Mouse (Mus musculus): ENCODE data around the gene Socs3.

Gene Socs3

GRCm38 (mm10) chr11:117952174-117952933 is 17.5 kb downstream of the Socs3 start:
- no peak for DNase-seq

- DNase-seq: no peak
Measured at GRCm38 (mm10) chr11:117951391-117951790, 18.5 kb downstream of the Socs3 start.

DNA sequence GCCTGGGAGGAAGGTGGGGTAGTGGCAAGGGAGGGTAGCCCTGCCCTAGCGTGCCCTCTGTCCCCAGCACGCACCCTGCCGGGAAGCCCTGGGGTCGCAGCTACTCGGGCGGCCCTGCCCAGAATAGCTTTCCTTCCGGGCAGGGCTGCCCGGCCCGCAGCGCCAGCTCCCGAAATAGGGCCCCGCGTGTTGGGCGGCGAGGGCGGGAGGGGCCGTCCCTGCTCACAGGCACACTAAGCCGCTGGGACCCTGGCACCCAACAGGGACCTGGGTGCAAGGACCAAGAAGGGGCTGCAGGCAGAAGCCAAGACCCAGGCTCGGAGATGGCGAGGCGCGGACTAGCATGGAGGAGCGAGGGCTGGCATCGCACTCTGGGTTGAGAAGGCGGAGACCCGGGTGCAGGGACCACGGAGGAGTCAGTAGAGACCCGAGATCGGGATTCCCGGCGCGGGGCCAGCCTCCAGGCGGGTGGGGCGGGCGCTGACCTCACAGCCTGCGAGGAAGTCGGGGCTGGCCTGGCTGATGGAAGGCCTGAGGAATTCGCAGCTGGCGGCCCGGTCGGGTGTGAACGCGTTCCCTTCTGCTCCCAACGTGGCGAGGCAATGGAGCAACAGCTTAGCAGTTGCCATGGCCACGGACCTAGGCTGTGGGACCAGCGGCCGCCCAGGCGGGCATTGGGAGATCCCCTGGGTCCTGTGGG is 20.3 kb downstream of the Socs3 start:
- no peak for DNase-seq

- DNase-seq: no peak
Measured at GRCm38 (mm10) chr11:117946996-117947419, 22.8 kb downstream of the Socs3 start.

- DNase-seq: no peak
Measured at GRCm38 (mm10) chr11:117946195-117946979, 23.5 kb downstream of the Socs3 start.

DNA sequence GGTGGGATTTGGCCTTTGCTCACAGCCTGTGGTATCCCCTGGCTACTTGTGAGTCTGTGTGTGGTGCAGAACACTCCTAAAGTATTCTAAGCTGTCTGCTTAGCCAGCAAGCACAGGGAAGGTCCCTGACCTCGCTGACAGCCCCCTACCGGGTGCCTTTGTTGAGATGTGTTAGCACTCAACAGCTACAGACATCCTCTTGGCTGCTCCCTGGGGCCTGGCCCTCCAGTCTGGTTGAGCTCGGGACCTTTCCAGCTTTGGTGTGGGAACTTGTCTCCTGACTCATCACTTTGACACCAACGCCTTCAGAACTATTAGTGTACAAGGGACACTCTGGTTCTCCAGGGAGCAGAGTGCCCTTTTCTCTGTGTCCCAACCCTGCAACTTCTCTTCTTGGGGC is 28.0 kb downstream of the Socs3 start:
- DNase-seq: no peak

DNA sequence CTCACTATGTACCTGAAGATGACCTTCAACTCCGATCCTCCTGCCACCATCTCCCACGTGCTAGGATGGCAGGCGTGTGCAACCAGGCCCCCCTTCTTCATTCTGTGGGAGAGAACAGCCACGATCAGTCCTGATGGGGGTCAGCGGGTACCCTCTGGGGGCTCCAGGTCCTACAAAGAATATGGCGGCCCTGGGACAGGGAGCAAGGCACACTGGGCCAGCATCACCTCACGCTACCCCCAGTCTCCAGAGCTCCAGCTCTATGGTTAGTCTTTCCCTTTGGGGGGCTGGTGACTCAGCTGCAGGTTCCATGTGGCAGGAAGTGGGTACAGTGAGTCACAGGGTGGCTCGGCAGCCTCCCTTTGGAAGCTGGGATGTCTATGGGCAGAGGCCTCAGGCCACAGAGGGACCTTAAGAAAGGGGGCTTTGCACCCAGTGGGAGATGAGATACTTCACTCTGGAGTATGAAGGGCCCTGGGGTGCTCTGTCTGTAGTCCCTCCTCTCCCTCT is 28.5 kb downstream of the Socs3 start:
- DNase-seq: no peak

DNA sequence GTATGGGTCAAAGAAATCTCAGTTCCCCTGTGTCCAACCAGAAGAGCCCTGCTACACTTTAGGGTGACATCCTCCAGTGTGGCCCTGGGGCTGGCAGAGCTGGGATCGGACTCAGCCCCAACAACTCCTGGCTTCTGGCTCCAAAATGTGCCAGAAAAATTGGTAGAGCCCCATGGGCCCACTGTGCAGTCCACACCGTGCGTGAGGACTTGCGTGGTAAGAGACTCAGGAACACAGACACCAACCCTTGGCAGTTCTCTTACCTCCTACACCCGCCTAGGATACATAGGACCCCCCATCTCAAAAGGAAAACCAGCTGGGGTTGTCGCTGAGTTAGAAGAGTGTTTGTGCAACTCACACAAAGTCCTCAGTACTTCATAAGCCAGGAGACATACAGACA is 29.0 kb downstream of the Socs3 start:
- DNase-seq: no peak

DNA sequence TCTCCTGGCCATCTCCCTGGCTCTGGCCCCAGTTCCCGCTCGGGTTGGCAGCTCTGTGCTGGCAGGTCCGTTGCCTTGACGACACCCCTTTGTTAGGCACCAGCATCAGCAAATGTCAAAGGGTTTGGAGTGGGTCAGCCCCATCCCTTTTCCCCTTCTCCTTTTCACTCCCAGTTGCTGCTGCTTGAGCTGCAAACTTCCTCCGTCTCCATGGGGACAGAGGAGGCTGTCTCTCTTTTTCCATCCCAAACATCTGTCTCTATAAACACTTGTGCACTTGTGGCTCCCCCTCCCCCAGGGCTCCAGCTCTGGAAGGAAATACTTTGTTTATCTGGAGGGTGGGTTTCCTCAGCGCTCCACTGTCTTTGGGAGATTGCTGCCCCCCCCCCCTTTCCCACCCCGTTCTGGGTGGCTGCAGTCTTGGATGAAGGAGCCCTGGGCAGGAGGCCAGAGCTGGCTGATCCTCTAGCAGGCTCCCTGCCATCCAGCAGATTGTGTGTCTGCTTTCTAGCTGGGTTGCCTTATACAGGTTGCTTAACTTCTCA is 30.0 kb downstream of the Socs3 start:
- DNase-seq: peak; percentile 73

DNA sequence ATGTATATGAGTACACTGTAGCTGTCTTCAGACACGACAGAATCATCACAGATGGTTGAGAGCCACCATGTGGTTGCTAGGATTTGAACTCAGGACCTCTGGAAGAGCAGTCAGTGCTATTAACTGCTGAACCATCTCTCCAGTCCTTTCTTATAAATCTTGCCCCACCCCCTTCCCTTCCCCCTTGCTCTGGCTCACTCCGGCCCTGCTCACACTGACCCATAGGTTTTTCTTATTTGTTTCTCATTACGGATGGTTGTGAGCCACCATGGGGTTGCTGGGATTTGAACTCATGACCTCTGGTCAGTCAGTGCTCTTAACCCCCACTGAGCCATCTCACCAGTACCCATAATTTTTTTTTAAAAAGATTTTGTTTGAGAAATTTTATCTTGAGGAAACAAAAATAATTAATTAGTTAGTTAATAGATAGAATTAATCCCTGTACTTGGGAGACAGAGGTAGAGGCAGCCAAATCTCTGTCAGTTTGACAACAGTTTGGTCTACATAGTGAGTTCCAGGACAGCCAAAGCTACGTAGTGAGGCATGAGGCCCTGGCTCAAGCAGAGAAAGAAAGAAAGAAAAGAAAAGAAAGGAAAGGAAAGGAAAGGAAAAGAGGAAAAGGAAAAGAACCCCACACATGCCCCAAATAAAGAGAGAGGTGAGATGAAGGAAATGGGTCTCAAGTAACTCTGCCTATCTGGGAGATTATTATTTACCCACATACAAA is 30.7 kb downstream of the Socs3 start:
- DNase-seq: no peak

DNA sequence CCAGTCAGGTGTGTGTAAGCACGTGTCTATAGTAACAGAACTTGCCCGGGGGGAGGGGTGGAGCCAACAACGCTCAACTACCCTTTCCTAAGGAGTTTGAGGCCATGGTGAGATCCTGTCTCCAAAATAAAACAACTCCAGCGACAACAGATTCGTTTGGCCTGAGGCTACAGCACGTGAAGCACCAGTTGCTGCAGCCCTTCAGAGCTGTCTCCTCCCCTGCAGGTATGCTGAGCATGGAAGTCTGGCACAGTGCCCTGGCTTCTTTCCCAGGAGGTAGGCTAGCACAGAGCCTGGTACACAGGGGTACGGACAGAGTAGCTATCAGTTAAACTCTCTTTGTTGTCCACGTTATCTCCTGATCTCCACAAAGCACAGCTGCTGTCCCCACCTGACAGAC is 33.6 kb downstream of the Socs3 start:
- peak; percentile 36 for DNase-seq

DNA sequence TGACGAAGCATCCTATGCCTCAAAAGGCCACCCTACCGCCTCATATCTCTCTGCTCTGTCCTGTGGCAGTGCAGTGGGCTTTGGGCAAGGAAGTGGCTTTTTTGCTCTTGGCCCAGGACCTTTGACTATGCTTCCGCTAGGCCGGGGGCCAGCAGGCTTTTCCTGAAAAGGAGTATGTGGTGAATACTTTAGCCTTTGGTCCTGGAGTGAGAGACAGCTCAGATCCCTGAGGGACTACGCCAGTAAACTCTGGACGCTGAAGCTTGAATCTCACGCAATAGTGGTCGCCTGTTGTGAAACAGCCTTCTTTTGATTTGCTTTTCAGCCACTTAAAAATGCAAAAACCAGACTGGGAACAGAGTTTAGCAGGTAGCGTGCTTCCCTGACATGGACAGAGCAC is 34.2 kb downstream of the Socs3 start:
- DNase-seq: no peak

DNA sequence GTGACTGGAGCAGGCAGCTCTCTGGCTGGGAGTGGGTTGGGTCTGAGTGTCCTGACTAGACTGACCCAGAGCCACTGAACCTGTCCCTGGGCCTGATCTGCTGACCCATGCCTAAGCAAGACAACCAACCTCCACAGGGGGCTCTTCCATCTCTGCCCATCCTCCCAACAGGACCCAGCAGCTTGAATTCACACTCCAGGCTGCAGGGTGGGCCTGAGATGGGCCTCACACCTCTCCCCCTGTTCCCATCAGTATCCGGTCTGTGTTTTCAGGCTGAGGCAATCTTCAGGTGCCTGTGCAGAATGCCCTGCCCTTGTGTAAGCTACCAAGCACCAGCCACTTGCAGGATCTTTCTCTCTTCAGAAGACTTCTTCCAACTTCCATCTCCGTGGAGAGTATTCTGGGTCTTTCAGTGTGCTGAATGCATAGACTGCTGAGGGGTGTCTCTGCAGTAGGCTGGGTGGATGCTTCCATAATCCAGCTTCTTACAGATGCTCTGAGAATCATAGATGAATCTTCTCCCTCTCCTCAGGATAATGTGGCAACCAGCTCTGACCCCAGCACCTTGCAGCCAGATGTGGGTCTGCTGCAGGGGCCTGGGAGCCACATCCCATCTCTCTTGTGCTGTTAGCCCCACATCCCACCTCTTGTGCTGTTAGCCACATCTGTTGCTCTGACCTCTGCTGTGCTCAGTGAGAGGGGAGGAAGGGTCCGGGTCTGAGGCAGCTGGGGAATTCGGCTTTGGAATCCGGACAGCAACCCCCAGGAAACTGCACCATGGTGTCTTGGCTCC is 35.1 kb downstream of the Socs3 start:
- DNase-seq: no peak

DNA sequence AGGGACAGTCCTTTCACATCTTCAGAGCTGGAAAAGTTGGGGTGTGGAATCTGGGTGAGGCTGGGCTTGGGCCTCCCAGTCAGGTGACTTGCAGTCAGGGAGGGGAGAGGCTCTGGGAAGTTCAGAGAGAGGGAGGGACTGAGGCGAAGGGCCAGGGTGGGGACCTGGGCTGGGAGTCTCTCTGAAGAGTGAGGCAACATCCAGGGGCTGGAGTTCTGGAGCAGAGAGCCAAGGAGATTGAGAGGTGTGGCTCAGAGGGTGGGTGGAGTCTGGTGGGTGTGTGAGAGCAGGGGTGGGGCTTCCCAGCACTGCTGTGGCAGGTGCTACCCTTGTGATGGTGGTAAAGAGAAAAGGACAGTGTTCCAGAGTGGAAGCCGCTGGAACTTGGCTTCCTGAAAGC is 35.7 kb downstream of the Socs3 start:
- DNase-seq: no peak

- DNase-seq: no peak
Measured at GRCm38 (mm10) chr11:117932195-117932594, 37.7 kb downstream of the Socs3 start.

DNA sequence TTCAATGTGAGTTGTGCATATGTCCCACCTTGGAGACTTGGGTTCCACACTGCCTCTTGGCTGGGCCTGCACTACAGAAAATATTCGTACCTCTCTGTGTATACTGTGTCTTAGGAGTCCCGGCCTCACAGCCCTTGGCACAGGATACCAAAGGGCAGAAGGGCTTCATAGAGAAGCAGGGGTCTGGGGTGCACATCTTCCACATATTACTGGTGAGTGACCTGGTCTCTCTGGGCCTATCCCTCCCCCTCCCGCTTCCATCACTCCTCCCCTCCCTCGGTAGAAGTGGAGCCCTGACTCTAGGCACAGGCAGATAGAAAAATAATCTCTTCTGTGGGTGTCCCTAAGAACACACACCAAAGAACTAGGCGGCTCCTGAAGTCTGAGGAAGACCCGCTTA is 38.3 kb downstream of the Socs3 start:
- DNase-seq: no peak

DNA sequence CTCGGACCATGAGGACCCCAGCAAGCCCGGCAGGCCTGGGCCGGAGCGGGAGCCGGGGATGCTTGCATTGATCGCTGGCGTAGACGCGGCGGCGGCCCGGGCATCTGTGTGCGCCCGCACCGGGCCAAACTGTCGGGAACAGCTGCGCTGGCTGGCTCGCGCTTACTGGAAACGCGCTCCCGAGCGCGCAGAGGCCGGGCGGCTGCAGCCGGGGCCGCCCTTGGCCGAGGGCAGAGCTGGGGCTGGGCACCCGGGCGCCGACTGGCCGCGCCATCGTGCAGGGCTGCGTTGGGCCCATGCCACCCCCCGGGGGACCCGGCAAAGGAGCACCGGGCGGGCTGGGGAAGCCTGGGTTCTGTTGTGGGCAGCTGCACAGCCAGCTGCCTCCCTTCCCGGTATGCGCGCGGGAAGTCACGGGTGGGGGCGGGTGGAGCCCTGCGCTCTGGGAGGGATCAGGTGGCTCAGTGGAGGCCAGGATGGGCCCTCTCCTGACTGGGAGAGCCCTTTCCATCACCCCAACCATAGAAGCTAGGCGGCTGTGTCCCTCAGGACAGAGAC is 39.0 kb downstream of the Socs3 start:
- no peak for DNase-seq

DNA sequence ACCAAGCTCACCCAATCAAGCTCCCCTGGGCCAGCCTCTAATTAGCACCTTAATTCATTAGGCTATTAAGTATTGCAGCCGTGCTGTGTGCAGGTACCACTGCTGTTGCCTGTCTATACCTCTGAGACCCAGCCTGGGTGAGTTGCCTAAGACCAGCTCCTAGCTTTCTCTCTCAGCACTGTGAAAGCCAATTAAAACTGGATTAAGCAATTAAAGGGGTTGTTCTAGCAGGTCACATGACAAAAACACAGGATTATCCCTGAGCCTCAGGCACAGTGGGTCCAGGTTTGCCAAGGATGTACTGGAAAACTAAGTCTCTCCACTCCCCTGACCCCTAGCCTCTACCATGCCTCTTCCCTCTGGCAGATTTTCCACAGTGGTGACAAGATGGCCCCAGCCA is 44.3 kb downstream of the Socs3 start:
- no peak for DNase-seq

DNA sequence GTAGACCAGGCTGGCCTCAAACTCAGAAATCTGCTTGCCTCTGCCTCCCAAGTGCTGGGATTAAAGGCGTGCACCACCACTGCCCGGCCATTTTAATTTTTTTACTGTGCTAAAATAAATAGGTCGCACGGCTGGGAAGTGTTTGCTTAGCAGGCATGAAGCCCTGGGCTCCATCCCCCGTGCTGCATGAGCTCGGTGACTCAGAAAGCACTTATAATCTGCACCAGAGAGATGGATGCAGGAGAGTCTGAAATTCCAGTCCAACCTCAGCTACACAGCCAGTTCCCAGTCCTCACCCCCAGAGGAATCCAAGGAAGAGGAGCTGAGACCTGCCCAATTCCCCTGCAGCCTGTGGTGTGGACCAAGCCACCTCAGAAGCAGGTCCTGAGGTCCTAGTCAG is 45.4 kb downstream of the Socs3 start:
- no peak for DNase-seq

GRCm38 (mm10) chr11:117923279-117923678 is 46.6 kb downstream of the Socs3 start:
- DNase-seq: no peak

DNA sequence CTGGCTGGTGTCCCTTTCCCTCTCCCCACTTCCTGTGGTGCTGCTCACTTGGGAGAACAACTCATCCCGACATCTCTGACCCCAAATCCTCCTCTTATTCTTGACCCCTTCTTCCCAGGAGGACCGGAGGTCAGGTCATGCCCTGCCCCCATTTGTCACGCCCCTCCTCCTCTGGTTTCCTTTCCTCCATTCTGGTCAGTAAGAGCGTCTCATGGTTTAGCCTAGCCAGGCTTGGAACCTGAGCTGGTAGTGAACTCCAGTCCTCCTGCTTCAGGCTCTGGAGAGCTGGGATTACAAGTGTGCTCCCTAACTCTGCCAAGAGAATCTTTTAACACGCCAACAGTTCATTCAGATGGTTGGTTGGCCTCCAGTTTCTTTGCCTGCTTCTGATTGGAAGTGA is 50.6 kb downstream of the Socs3 start:
- DNase-seq: no peak

All from cerebellum, adult 9-11 months (tissue).